Mouse (Mus musculus): ENCODE data around the gene Mpc2.
A peak's percentile ranks its signal among the peaks of the same experiment; 100 is the strongest.

Gene Mpc2

DNA sequence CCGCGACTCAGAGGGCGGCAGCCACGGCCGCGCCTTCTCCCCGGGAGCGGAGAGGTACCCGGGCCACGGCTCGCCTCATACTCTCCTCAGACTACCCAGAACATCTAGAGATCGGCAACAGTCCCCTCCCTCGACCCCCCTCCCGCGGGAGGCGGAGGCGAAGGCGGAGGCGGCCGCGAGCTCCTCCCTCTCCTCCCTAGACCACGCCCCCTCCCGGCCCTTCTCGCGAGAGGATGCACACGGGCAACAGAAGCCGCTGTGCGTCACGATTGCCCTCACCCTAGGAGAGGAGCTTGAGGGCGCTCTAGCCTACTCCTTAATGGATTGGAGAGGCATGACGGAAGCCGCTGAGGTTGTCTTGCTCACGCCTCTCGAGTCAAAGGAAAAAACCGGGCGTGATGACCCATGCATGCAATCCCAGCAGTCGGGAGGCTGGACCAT, at the start of gene Mpc2, which contains the start of gene Dcaf6:
TSS of gene Mpc2 (plus strand) at position 278 of the 441 bp plus-strand sequence.
TSS of gene Dcaf6 (minus strand) at position 116 of the 441 bp plus-strand sequence.
- peak; percentile 99 for DNase-seq

DNA sequence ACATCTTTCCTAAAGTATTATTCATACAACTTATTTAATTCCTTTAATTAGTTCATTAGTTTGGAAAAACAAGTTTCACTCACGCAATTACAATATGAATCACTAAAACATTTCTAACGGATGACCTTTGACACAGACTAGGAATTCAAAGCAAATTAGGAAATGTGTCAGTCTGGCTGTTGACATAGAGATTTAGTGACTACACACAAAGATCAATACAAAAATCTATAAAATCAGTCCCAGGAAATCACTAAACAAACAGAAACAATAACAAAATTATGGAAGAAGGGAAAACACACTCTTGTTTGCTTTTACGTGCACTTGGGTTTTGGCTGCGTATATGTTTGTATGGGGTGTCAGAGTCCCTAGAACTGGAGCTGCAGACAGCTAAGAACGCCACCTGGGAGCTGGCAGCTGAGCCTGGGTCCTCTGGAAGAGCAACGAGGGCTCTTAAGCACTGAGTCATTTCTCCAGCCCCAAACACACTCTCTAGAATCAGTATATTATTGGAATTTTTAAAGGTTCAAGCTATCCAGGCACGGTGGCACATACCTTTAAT, 39.0 kb upstream of the Mpc2 start:
- DNase-seq: no peak

DNA sequence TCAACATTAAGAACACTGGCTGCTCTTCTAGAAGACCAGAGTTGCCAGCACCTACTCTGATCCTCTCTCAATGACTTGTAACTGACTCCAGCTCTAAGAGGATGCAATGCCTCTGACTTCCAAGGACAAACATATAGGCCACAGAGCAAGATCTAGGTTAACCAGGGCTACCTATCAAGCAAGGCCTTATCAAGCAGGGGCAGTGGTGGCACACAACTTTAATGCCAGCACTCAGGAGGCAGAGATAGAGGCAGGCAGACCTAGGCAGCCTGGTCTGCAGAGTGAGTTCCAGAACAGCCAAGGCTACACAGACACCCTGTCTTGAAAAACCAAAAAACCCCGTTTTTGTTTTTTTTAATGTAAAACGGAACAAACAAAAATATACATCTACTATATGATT, 34.2 kb upstream of the Mpc2 start:
- no peak for DNase-seq

DNA sequence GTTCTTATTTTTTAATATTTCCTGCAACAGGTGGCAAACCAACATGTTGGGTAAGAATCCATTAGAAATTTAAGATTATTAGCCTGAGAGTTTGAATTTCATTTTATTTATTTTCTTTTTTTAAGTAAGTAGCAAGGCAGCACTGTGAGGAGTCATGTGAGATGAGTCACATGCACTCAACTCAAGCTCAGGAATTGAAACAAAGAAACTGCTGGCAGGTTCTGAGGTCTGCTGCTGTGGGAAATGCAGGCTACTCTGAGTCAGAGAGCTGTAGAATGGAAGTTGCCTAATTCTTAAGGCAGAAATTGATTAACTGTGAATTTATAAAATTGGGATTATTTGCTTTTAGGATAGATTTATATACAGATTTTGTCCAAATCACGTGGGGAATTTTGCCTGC, 27.6 kb upstream of the Mpc2 start:
- no peak for DNase-seq

DNA sequence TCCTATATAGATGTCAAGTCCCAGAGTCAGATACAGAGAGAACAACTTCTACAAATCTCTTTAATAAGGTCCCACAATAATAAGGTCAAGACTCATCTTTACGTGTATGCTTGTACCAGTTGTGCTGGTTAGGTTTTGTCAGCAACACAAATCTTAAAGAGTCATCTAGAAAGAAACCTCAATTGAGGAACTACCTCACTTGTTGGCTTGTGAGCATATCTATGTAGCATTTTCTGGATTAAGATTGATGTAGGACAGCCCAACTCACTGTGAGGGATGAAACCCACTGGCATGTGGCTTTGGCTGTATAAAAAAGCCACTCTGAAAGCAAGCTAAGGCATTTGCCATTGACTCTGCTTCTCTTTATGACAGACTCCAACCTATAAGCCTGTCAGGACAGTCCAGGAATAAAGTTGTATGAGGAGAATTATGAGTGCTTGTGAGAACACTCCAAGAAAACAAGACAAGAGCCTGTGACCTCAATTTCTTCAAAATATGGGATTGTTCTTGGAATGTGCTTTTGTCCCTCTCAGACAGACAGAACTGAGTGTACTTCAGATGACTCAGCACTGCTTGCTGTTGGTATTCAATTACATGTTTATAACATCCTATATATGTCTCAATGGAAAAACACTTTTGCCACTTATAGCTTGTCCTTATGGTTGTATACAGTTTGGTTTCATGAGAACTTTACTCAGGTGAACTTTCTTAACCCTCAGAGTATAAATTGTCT, 22.0 kb upstream of the Mpc2 start:
- DNase-seq: no peak

DNA sequence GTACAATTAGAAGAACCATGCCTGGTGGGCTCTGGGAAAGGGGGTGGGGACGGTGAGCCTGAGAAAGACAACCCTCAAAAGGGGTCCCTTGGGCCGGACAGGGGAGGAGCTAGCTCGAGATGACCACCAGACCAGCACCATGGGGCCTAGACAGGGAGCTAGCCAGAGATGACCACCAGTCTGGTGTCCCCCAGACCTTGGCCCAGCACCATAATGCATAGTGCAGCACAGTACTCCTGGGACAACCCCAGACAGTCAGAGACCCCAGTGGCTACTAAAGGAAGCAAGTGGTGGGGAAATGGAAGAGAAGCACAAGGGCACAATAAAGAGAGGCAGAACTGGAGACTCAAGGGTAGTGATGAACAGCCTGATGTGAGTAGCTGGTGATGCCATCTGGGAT, 19.6 kb upstream of the Mpc2 start:
- DNase-seq: no peak

DNA sequence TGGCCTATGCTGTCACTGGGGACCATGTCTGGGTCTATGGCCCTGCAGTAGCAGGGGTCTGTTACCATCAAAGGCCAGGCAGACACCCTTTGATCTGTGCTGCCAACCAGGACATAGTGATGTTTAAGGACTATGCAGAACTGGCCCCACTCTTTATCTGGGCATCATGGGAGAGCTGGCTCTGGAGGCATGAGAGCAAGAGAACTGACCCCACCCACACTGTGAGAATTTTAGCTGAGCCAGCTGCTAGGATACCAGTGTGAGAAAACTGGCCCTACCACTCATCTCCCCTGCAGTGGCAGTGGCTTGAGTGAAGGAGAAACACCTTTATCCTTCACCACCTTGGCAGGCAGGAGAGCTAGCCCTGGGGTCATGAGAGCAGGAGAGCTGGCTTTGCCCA, 19.2 kb upstream of the Mpc2 start:
- DNase-seq: no peak

DNA sequence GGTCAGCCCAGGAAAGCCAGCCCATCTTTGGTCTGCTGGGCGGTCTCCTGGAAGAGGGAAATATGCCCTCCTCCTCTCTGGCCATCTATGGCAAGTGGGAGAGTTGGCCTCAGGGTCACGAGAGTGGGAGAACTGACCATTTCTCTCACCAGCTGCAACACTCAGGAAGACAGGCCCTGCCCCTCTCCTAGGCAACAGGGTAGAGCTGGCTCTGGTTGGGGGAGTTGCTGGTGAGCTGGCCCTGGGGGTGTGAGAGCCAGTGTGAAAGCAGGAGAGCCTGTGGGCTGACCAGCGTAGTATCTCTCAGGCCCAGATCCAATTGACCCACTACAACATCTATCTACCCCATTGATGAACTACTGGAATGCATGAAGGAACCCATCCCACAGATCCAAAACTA, 18.7 kb upstream of the Mpc2 start:
- DNase-seq: no peak

DNA sequence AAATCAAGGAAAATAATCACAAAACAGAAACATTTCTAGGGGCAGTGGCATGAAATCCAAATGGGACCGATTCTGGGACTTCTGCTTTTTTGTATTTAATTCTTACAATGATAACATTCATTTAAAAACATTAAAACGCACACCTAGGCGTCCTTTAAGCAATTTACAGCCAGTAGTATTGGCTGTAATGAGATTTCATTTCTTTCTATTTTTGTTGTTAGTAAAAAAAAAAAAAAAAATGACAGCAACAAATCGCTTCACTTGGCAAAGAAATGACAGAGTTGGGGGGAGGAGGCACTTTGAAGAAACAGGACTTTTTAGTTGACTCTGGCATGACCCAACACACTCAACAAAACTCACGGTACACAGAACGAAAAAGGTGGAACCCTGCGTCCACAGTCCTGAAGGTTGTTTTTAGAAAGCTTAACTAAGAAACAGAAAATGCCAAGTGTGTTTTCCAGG, 1.4 kb upstream of the Mpc2 start:
- DNase-seq: no peak

DNA sequence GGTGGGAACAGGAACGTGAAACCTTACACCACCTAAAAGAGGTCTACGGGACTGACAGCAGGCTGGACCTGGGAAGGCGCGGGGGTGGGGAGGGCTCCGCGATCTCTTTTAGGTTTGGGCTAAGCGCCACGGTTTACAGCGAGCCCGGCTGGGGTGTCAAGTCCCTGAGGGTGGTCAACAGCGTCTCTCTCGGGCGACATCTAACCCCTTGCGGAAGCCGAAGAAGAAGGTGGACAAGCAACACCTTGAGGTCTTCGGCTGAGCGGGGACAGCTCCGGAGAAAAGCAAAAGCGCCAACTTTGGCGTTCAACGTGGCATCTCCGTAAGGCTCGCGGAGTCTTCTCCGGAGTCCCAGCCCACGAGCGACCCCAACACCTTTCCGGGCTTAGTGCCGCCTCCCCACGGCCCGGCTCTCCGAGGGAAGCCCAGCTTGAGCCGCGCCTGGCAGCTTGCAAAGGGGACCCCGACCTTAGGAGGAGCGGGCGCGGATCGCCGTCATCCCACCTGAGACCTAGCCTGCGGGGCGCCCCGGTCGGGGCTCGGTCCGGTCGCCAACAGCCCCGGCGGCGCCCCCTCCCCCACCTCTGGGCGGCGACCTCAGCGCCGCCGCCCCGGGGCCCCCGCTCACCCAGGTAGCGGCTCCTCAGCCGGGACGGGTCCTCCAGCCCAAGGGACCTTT, 795 bp upstream of the Mpc2 start:
- peak; percentile 32 for DNase-seq

DNA sequence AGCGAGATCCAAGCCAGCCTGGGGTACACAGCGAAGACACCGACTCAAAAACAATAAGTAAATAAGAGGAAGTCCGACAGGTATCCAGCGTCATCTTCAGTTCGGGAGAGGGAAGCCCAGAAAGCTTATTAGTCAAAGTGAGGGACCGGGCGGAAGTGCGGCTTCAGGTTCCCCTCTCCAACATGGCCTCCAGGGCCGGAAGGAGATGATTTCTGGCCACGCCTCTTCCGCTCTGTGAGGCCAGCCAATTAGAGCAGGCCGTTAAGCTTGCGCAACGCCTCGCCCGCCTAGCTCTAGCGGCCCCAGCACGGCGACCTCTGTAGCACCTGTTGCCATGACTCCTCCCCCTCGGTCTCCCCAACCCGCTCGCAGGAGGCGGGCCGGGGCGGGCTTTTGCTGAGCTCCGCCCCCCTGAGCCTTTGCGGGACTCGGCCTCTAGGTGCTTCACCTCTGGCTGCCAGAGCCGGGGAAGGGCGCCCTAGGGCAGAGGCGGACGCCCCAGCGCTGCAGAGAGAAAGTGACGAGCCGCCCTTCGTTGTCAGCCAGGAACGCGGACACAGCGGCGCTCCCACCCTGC, 452 bp downstream of the Mpc2 start:
- peak; percentile 100 for DNase-seq

DNA sequence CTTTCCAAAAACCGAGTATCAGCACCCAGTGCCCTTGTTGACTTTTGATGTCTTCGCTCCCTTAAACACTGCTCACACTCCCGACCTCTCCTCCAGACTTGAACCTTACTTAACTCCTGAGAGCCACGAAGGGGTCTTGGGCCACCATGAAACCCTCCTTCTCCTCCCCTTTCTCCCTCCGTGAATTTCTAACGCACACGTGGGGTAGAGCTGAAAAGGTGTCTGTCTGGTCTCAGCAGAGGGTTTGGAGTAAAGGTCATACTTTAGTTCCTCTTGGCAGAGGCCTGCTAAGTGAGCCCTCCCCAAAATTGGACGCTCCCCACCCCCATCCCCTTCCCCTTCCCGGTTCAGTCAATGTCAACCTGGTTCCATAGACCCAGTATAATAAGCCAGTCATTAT, 1.2 kb downstream of the Mpc2 start:
- no peak for DNase-seq

DNA sequence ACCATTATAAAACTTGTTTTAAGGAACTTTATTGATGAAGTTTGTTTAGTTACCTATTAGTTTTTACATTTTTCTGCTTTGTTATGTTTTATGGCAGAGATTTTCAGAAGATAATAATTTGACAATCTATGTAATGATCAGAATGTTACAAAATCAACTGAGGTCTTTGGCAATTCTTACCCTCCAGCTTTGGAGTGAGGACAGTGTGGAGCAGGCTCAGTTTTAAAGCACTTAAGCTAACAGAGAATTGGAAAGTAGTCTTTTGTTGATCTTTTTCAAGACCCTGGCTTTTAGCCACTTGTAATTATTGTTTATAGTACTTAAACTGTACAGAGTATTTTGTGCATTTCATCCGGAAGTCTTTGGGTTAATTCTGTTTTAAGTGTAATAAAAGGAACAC, 2.4 kb downstream of the Mpc2 start:
- no peak for DNase-seq

DNA sequence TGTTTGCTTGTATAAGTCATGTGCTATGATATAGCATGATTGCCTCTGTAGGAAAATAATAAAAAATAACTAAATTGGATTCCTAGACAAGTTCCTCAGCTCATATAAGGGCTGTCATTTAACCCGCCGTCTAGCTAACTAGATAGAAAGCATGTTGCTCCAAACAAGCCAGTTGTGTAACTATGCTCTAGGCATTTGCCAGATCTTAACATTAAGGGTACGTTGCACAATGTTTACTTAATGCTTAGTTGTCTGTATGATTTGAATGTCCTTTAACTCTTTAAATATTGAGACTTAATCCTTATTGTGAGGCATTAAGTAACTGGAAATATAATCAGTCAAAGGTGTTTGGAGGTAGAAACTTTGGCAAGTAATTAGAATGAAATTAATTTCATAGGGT, 4.1 kb downstream of the Mpc2 start:
- DNase-seq: no peak

DNA sequence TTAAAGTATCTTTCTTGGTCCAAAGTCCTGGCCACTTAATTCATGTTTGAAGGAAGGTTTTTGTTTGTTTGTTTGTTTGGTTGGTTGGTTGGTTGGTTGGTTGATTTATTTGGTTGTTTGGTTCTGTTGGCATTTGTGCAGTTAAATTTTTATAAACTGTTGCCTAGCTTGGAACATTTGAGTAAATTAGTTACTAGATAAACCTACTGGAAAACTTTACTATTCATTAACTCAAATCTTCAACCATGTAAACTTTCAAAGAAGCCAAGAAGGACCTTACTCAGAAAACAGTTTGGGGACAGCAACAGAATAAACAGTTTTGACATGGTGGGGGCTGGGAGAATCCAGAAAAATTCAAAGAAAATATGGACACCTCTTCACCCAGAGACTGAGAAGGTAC, 8.5 kb downstream of the Mpc2 start:
- no peak for DNase-seq

DNA sequence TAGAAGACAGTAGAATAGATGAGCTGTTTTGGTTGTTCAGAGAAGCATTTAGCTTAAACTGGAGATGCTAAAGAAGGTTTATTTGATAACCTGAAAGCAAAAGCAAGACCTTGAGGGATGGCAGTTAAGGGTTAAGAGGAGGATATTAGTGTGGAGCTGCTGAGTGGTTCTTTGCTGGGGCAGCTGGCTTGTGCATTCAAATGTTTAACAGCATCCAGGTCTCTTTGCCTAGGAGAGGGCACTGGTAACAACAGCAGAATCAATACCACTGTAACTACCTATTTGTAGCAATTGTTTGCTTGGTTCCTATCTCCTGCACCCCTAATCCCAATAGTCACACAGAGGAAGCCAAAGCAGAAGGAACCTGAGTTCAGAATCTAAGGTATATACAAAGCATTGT, 9.3 kb downstream of the Mpc2 start:
- DNase-seq: no peak

DNA sequence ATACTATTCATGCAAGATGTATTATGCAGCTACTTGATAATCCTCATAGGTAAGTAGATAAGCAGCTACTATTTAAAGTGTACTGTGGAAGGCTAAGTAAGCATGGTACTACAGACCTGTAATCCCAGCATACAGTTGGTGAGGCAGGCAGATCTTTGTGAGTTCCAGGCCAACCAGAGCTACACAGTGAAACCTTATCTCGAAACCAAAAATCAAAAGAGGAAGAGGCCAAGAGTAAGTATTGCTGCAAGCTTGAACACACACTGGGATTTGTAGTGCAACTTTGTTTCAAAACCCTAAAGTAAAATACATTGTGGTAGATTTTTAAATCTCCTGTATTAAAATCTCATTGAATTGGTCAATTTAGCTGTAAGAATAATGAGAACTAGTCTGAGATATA, 11.1 kb downstream of the Mpc2 start:
- no peak for DNase-seq

DNA sequence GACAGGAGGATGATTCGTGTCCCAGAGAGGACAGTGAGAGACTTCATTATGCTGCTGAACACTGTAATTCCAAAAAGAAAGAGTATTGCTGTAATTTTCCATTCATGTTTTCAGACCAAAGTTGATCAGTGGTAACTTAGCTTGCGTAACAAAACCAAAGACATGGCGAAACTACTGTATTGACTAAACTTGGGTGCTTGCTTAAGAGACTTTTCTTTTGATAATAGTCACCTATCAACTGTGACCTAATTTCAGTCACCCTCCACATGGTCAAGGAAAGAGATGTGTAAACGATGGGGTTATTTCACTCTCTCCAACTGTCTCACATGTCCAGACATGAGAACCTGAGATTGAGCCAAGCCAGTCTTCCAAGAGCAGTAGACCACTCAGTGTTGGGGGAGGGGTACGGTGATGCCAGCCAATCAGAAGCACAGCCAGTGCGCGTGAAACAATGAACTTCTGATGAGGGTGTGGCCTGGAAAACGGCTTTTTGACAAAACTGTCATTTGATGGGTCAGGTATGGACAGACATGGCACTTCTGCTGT, 24.3 kb downstream of the Mpc2 start, which contains the start of gene Adcy10:
TSS of gene Adcy10 (plus strand) at position 496 of the 546 bp plus-strand sequence.
- no peak for DNase-seq

DNA sequence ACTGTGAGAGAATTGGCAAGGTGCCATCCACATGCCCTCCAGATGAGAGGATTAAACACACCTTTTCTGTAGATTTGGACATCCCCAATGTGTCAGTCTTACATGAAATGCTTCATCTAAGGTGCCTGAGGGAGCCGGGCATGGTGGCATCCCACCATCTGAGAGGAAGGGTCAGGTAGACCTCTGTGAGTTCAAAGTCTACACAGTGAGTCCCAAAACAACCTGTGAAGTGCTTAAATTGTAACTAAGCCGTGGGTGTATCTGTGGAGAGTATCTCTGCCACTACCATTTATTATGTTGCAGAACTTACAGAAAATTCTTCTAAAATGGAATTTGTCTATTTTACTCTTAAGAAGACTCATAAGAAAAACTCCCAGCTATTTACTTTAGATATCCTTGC, 25.7 kb downstream of the Mpc2 start:
- no peak for DNase-seq

DNA sequence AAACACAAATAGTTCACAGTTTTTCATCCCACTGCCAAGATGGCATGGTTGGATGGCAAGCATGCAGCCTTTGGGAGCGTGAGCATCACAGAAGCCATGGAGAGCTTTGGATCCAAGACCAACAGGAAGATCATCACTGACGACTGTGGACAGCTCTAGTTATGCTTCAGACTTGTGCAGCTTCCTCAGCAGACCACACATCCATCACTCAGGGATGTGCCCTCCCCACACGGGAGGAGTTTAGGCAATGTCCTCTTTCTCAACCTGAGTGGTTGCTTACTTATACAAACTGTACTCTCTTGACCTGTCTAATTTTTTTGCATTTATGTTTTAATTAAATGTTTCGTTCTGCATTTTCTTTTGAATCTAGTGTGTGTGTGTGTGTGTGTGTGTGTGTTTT, 28.8 kb downstream of the Mpc2 start:
- no peak for DNase-seq

DNA sequence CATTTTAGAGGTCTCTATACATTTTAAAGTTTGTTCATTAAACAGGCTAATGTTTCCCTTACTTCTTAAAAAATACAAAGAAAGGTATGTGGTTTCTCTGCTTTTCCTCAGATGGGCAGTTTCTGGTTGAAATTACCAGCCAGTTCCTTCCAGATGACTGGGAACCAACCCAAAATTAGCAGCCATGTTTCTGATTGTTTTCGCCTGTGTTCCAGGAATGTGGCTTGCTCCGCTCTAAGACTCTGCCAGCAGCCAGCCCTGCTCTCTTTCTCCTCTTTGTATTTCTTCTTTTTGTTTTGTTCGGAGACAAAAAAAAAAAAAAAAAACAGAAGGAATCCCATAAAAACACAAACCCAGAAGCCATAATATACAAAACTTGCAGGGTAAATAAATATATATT, 38.4 kb downstream of the Mpc2 start:
- no peak for DNase-seq

DNA sequence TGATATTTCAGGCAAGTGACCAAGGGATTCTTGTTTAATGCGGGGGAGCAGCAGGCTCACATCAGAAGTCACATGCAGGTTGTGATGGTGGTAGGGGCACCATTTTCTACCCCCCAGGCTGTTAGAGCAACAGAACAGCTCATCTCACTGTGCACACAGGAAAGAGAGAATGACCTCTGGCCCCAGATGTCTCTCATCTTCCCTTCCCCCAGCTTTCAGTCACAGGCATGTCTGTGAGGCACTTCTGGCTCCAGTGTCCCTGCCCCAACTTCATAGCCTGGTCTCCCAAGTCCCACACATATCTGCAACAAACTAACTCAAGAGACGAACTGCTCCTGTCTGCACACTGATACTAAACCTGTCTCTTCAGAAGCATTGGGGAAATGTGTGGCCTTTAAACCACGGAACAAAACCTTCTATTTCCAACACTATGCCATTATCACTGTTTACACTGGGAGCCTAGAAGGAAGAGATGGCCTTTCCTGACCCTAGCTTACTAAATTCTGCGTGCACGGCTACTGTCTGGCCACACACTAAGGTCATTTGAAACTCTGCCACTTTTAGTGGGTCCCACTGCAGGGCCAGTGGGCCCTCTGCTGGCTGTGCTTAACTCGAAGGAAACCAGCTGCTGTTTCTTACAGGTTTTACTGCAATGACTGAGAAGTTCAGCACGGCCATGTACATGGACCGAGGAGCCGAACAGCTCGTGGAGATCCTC, 43.0 kb downstream of the Mpc2 start:
- no peak for DNase-seq

DNA sequence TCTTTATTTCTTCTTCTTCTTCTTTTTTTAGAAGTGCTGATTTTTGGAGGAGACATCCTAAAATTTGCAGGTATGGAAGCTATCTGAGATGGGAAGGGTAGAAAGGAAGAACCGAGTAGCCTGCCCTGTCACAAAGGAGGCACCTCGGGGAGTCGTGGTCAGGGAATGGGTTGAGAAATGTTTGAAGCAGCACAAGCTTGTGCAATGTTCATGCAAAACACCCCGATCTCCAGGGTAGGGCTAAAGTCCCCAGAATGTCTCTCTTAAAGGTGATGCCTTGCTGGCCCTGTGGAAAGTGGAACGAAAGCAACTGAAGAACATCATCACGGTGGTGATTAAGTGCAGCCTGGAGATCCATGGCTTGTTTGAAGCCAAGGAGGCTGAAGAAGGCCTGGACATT, 45.9 kb downstream of the Mpc2 start:
- DNase-seq: no peak
